Mouse (Mus musculus): ENCODE measurements around the gene Zfp330. TPM values are rescaled to one million over a fixed set of nuclear protein-coding genes. Genes with fewer than 3 reads are reported as not detected.

Zfp330 gene
- 40.7 TPM for polyA plus RNA-seq (2014; fragmentation: Illumina TruSeq; extraction: RNeasy Lipid Tissue Mini Kit (QIAGEN cat#74804); ENCODE audit: low replicate concordance)

GRCm38 (mm10) chr8:82774093-82774422 is at the start of gene Zfp330:
Zfp330 (minus strand) TSS chr8:82774160.

Other genes with a start within 250 kb of the Zfp330 start
- gene Rnf150, start 89.2 kb upstream of the Zfp330 start, polyA plus RNA-seq (2014; fragmentation: Illumina TruSeq; extraction: RNeasy Lipid Tissue Mini Kit (QIAGEN cat#74804); ENCODE audit: low replicate concordance), result 1.2 TPM